Mouse (Mus musculus): ENCODE measurements around the gene Ppfibp2. TPM values are rescaled to one million over a fixed set of nuclear protein-coding genes. Genes with fewer than 3 reads are reported as not detected.

Ppfibp2 gene
- polyA plus RNA-seq, 1 experiment from 2014 or later, result 7.1 TPM

GRCm38 (mm10) chr7:107744454-107744853, 149.4 kb downstream of the Ppfibp2 start:
- no peak overlapping the region for H3K27ac ChIP-seq (ENCODE audit: low read length)
- H3K4me3 ChIP-seq (ENCODE audit: low read length), result no peak overlapping the region
- WGBS, result 91% methylated on average over 4 of the region's 4 CpGs
- peaks cover 16% of the 10 kb centered on the region for H3K36me3 ChIP-seq (ENCODE audit: insufficient read depth, low read length)
- H3K9me3 ChIP-seq (ENCODE audit: low read length), result no peaks in the 10 kb centered on the region
- no peaks in the 10 kb centered on the region for H3K4me1 ChIP-seq (ENCODE audit: insufficient read depth, low read length)
- no peak overlapping the region for H3K9ac ChIP-seq (replicated peaks; ENCODE audit: low read length)
- H3K4me2 ChIP-seq (replicated peaks; ENCODE audit: low read depth, low read length), result no peak overlapping the region
- no peak for ATAC-seq (ENCODE audit: low FRiP score, low TSS enrichment)
- H3K27me3 ChIP-seq (ENCODE audit: insufficient read depth, low read length), result no peaks in the 10 kb centered on the region

DNA sequence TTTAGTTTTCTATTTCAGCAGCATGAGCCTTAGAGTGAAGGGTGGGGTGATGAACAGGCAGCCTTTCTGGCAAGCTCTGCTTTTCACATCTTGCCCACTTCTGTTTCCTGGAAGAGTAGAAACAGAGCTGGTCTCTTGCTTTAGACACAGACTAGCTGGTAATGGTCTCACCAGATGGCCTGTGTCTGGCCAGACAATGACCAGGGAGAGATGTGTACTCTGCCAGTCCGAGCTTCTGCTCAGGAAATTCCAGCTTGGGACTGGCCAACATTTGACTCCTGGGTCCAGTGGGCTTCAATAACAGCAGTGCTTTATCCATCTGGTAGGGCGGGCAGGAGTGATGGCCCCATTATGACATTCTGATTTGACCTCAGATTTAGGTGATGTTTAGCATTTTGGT, 150.1 kb downstream of the Ppfibp2 start:
- 55% methylated on average over 2 of the region's 2 CpGs for WGBS
- peaks cover 16% of the 10 kb centered on the region for H3K36me3 ChIP-seq (ENCODE audit: insufficient read depth, low read length)
- no peak for ATAC-seq (ENCODE audit: low FRiP score, low TSS enrichment)
- no peak overlapping the region for H3K4me3 ChIP-seq (ENCODE audit: low read length)
- no peaks in the 10 kb centered on the region for H3K4me1 ChIP-seq (ENCODE audit: insufficient read depth, low read length)
- no peaks in the 10 kb centered on the region for H3K9me3 ChIP-seq (ENCODE audit: low read length)
- no peak overlapping the region for H3K9ac ChIP-seq (replicated peaks; ENCODE audit: low read length)
- no peak overlapping the region for H3K4me2 ChIP-seq (replicated peaks; ENCODE audit: low read depth, low read length)
- H3K27me3 ChIP-seq (ENCODE audit: insufficient read depth, low read length), result no peaks in the 10 kb centered on the region
- H3K27ac ChIP-seq (ENCODE audit: low read length), result no peak overlapping the region

- peaks cover 16% of the 10 kb centered on the region for H3K36me3 ChIP-seq (ENCODE audit: insufficient read depth, low read length)
- no peak overlapping the region for H3K27ac ChIP-seq (ENCODE audit: low read length)
- no peak overlapping the region for H3K9ac ChIP-seq (replicated peaks; ENCODE audit: low read length)
- no peaks in the 10 kb centered on the region for H3K9me3 ChIP-seq (ENCODE audit: low read length)
- H3K27me3 ChIP-seq (ENCODE audit: insufficient read depth, low read length), result no peaks in the 10 kb centered on the region
- 87% methylated on average over 8 of the region's 8 CpGs for WGBS
- ATAC-seq (ENCODE audit: low FRiP score, low TSS enrichment), result no peak
- H3K4me2 ChIP-seq (replicated peaks; ENCODE audit: low read depth, low read length), result no peak overlapping the region
- no peak overlapping the region for H3K4me3 ChIP-seq (ENCODE audit: low read length)
- no peaks in the 10 kb centered on the region for H3K4me1 ChIP-seq (ENCODE audit: insufficient read depth, low read length)
Observed at GRCm38 (mm10) chr7:107746036-107746435, 151.0 kb downstream of the Ppfibp2 start.

DNA sequence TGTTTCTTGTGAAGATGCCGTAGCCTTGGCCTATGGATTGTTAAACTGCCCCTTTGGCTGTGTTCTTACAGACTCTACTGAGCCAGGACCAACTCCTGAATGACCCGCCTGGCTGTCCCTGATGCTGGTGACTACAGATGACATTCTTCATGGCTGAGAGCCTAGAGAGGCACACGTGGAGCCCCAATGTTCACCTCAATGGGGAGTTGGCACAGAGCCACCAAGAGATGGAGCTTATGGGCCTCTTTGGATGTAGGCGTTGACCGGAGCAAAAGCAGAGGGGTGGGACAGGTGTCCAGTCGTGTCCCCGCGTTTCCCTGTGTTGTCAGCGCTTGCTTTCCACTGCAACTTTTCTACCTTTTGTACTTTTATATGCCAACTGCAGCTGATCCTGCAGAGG, 152.5 kb downstream of the Ppfibp2 start:
- H3K4me2 ChIP-seq (replicated peaks; ENCODE audit: low read depth, low read length), result no peak overlapping the region
- 88% methylated on average over 9 of the region's 9 CpGs for WGBS
- no peaks in the 10 kb centered on the region for H3K9me3 ChIP-seq (ENCODE audit: low read length)
- no peak for ATAC-seq (ENCODE audit: low FRiP score, low TSS enrichment)
- peaks cover 16% of the 10 kb centered on the region for H3K36me3 ChIP-seq (ENCODE audit: insufficient read depth, low read length)
- no peak overlapping the region for H3K9ac ChIP-seq (replicated peaks; ENCODE audit: low read length)
- no peaks in the 10 kb centered on the region for H3K4me1 ChIP-seq (ENCODE audit: insufficient read depth, low read length)
- H3K4me3 ChIP-seq (ENCODE audit: low read length), result no peak overlapping the region
- no peaks in the 10 kb centered on the region for H3K27me3 ChIP-seq (ENCODE audit: insufficient read depth, low read length)
- H3K27ac ChIP-seq (ENCODE audit: low read length), result no peak overlapping the region

DNA sequence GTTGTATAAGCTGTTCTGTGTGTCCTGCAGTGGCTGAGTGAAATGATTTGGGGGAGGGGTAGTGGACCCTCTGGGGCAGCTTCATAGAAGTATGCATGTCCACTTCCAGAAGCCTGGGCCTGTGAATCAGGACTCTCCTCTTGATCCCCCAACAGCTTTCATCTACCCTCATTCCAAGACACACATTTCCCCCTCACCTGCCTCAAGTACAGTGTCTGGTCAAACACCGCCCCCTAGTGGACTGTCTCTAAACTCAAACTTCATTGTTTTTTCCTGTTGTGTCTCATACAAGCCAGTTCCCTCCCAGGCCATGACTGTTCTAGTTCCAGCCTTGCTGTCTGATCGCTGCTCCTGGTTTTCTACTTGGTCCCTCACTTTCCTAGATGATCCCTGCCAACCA, 152.9 kb downstream of the Ppfibp2 start:
- H3K4me2 ChIP-seq (replicated peaks; ENCODE audit: low read depth, low read length), result no peak overlapping the region
- ATAC-seq (ENCODE audit: low FRiP score, low TSS enrichment), result no peak
- H3K27ac ChIP-seq (ENCODE audit: low read length), result no peak overlapping the region
- no peak overlapping the region for H3K4me3 ChIP-seq (ENCODE audit: low read length)
- no peak overlapping the region for H3K9ac ChIP-seq (replicated peaks; ENCODE audit: low read length)
- no peaks in the 10 kb centered on the region for H3K4me1 ChIP-seq (ENCODE audit: insufficient read depth, low read length)
- H3K36me3 ChIP-seq (ENCODE audit: insufficient read depth, low read length), result peaks cover 14% of the 10 kb centered on the region
- H3K27me3 ChIP-seq (ENCODE audit: insufficient read depth, low read length), result no peaks in the 10 kb centered on the region
- 12% methylated on average over 2 of the region's 2 CpGs for WGBS
- H3K9me3 ChIP-seq (ENCODE audit: low read length), result no peaks in the 10 kb centered on the region

DNA sequence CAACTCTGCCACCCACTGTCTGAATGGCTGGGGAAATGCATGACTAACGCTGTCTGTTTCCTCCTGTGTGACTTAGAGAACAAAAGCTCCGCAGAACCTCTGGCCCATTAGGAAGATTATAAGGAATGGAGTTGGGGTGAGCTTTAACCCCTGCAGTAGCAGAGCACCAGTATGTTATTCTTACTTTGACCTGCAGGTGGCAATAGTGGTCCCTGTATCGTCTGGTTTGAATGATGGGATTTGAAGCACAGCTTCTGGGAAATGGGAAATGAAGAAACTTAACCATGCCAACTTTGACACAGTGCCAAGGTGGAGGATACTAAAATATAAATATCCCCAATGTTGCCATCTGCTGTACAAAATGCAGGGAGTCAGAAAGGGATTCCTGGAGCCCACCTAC, 154.3 kb downstream of the Ppfibp2 start:
- H3K27ac ChIP-seq (ENCODE audit: low read length), result no peak overlapping the region
- H3K36me3 ChIP-seq (ENCODE audit: insufficient read depth, low read length), result 0 out of 2 replicates have a peak, but pooled peaks cover 1% of the 10 kb centered on the region
- H3K27me3 ChIP-seq (ENCODE audit: insufficient read depth, low read length), result no peaks in the 10 kb centered on the region
- WGBS, result 5% methylated on average over 3 of the region's 3 CpGs
- no peaks in the 10 kb centered on the region for H3K4me1 ChIP-seq (ENCODE audit: insufficient read depth, low read length)
- no peak overlapping the region for H3K4me2 ChIP-seq (replicated peaks; ENCODE audit: low read depth, low read length)
- no peaks in the 10 kb centered on the region for H3K9me3 ChIP-seq (ENCODE audit: low read length)
- ATAC-seq (ENCODE audit: low FRiP score, low TSS enrichment), result no peak
- no peak overlapping the region for H3K9ac ChIP-seq (replicated peaks; ENCODE audit: low read length)
- H3K4me3 ChIP-seq (ENCODE audit: low read length), result no peak overlapping the region

- H3K4me3 ChIP-seq (ENCODE audit: low read length), result no peak overlapping the region
- H3K4me1 ChIP-seq (ENCODE audit: insufficient read depth, low read length), result no peaks in the 10 kb centered on the region
- H3K9me3 ChIP-seq (ENCODE audit: low read length), result no peaks in the 10 kb centered on the region
- H3K4me2 ChIP-seq (replicated peaks; ENCODE audit: low read depth, low read length), result no peak overlapping the region
- WGBS, result 85% methylated on average over 4 of the region's 4 CpGs
- H3K36me3 ChIP-seq (ENCODE audit: insufficient read depth, low read length), result no peaks in the 10 kb centered on the region
- ATAC-seq (ENCODE audit: low FRiP score, low TSS enrichment), result no peak
- no peak overlapping the region for H3K9ac ChIP-seq (replicated peaks; ENCODE audit: low read length)
- H3K27me3 ChIP-seq (ENCODE audit: insufficient read depth, low read length), result no peaks in the 10 kb centered on the region
- H3K27ac ChIP-seq (ENCODE audit: low read length), result no peak overlapping the region
Observed at GRCm38 (mm10) chr7:107749721-107750120, 154.7 kb downstream of the Ppfibp2 start.

DNA sequence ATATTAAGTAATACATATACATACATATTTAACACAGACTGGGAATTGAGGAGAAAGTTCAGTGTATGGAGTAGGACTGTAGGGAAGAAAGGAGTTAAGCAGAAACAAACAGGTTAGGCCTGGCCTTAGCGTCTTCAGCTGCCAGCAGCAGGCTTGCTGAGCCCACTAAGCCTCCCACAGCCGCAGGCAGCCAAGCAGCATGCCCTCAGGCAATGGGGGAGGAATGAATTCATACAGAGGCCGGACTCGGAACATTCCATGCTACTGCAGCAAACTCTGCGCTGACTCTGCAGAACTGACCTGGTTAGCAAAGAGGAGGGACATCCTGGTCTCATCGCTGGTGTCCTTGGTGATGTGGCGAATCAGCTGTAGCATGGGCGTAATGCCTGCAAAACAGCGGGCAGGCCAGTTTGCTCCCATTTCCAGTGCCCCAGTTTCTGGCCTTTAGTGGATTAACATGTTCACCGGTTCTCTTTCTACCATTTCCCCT, 157.1 kb downstream of the Ppfibp2 start:
- Histone ChIP-seq H3K4me1 (ENCODE audit: insufficient read depth, low read length) (no peaks in the 10 kb centered on the region), H3K27ac (ENCODE audit: low read length) (no peak overlapping the region), H3K9me3 (ENCODE audit: low read length) (no peaks in the 10 kb centered on the region), H3K4me3 (ENCODE audit: low read length) (no peak overlapping the region), H3K9ac (replicated peaks; ENCODE audit: low read length) (no peak overlapping the region), H3K4me2 (replicated peaks; ENCODE audit: low read depth, low read length) (no peak overlapping the region), H3K27me3 (ENCODE audit: insufficient read depth, low read length) (no peaks in the 10 kb centered on the region), H3K36me3 (ENCODE audit: insufficient read depth, low read length) (no peaks in the 10 kb centered on the region)
- WGBS, result 72% methylated on average over 10 of the region's 10 CpGs
- ATAC-seq (ENCODE audit: low FRiP score, low TSS enrichment), result no peak

DNA sequence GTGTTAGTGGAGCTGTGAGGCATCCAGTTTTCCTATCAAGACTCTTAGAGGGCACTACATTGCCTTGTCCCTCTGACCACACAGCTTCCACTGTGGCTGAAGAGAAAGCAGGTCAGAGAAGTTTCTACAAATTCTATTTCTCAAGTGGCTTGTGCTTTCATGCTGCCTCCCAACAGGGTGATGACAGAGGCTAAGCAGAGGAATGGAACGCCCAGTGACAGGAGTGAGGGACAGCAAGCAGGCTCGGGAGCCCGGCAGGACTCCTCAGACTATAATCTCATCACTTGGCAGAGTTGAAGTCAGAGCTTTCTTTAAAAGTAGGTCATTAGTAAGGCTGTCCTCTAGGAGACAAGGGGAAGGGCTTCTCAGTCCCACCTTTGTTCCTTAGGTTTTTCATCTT, 160.9 kb downstream of the Ppfibp2 start:
- WGBS, result 80% methylated on average over 3 of the region's 3 CpGs
- Histone ChIP-seq H3K36me3 (ENCODE audit: insufficient read depth, low read length) (no peaks in the 10 kb centered on the region), H3K27me3 (ENCODE audit: insufficient read depth, low read length) (no peaks in the 10 kb centered on the region), H3K27ac (ENCODE audit: low read length) (no peak overlapping the region), H3K9ac (replicated peaks; ENCODE audit: low read length) (no peak overlapping the region), H3K9me3 (ENCODE audit: low read length) (no peaks in the 10 kb centered on the region), H3K4me3 (ENCODE audit: low read length) (no peak overlapping the region), H3K4me2 (replicated peaks; ENCODE audit: low read depth, low read length) (no peak overlapping the region), H3K4me1 (ENCODE audit: insufficient read depth, low read length) (peaks cover 6% of the 10 kb centered on the region; the same call in 1 of the 2 replicates)
- no peak for ATAC-seq (ENCODE audit: low FRiP score, low TSS enrichment)

GRCm38 (mm10) chr7:107756748-107757147, 161.7 kb downstream of the Ppfibp2 start:
- Histone ChIP-seq H3K36me3 (ENCODE audit: insufficient read depth, low read length) (no peaks in the 10 kb centered on the region), H3K9me3 (ENCODE audit: low read length) (no peaks in the 10 kb centered on the region), H3K4me2 (replicated peaks; ENCODE audit: low read depth, low read length) (no peak overlapping the region), H3K27me3 (ENCODE audit: insufficient read depth, low read length) (no peaks in the 10 kb centered on the region), H3K27ac (ENCODE audit: low read length) (no peak overlapping the region), H3K4me1 (ENCODE audit: insufficient read depth, low read length) (peaks cover 6% of the 10 kb centered on the region; the same call in 1 of the 2 replicates), H3K9ac (replicated peaks; ENCODE audit: low read length) (no peak overlapping the region), H3K4me3 (ENCODE audit: low read length) (no peak overlapping the region)
- ATAC-seq (ENCODE audit: low FRiP score, low TSS enrichment), result no peak
- 75% methylated on average over 2 of the region's 2 CpGs for WGBS
